Mouse (Mus musculus) ES-Bruce4 (cell line): Measurements from ENCODE around the gene Tnfsfm13.

Experiments used
- CTCF ChIP-seq: IDR thresholded peaks from one replicate; pipeline ENCODE4 v1.8.1; 2011; ENCODE audit warnings: low read depth, low read length
- EP300 ChIP-seq: IDR thresholded peaks from 2 replicates; pipeline ENCODE4 v1.6.1; 2011; ENCODE audit warnings: low read depth, low read length; ENCODE audit not compliant: insufficient read depth
- POLR2A ChIP-seq: IDR thresholded peaks from one replicate; pipeline ENCODE4 v1.8.1; 2011; ENCODE audit warnings: low read length; ENCODE audit not compliant: insufficient read depth

- TF ChIP-seq CTCF (no peak), EP300 (no peak), POLR2A (no peak)
These were observed 27.2 kb upstream of the Tnfsfm13 start for GRCm38 (mm10) chr11:69723074-69723473.
